In the genomic region with DNA sequence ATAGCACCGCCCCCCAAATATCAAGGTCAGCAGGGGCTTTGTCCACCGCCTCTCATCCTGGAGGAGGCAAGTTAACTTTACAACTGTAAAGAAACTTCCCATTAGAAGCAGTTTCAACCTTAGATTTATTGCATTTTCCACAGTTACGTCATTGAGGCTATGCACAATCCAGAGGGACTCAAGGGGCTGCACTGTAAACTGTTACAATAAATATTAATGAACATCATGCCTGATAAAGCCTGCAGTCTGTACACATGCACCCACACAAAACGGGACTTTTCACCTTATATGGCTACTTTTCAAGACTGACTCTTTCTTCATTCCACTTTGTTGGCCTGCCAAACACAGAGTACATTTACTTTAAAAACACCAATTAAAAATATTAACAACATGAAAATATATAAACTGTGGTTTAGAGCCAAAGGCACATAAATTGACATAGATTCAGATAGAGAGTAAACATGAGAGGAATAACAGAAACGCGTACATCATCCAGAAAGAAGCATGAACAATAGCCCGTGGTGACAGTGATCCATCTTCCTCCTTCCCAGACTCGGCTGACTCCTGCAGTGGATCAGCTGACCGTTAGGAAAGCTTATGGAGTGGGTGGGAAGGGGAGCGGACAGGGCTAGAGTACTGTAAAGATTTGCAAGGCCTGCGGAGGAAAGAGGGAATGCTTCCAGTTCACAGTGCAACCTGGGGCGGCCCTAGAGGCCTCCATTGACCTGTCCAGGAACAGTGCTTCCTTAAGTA, we compare ENCODE assay signal across 17 mouse cellular contexts.
DNase-seq lines count a peak whose midpoint lies in the region; ATAC-seq and TF ChIP-seq lines count a peak whose summit lies in the region.
"Had no signal": no experiment of that assay in that cellular context is flagged by ENCODE, and none has a peak within 500 bp of the region (broad histone marks: within the 10 kb centered on the region; RNA-seq: fewer than 3 reads in every experiment).

No protein-coding gene starts in this region.

- DNase-seq in heart, postnatal 36 days = no peak
- DNase-seq in lung, adult 2 months = no peak
- DNase-seq in limb, embryonic 14.5 days (ENCODE audit: low spot score) = peak; percentile 84
- no peak for DNase-seq in stomach, postnatal 0 days (ENCODE audit: low spot score)
- no peak for DNase-seq in urinary bladder, postnatal 36 days (ENCODE audit: low spot score in 2 of 2)
- DNase-seq in left cerebral cortex, adult 8-10 months (ENCODE audit: low spot score in 2 of 2) = no peak
- DNase-seq: adrenal gland, postnatal 25 days; B cell, adult 2 months; gastrocnemius, postnatal 36 days; heart, postnatal 14 days; kidney, adult 9 months; thymus, adult 2 months had no signal

- H3K27ac ChIP-seq in heart, embryonic 15.5 days = peak overlapping the region; percentile 61
- peak overlapping the region; percentile 55 for H3K27ac ChIP-seq in lung, embryonic 16.5 days (ENCODE audit: low read length)
- H3K27ac ChIP-seq in limb, embryonic 14.5 days (replicated peaks; ENCODE audit: low read depth, low read length) = 0 out of 2 replicates have a peak overlapping the region, but pooled peaks have one; percentile 38
- peak overlapping the region; percentile 81 for H3K27ac ChIP-seq in stomach, postnatal 0 days (replicated peaks)
- H3K27ac ChIP-seq: embryonic facial prominence, embryonic 15.5 days; forebrain, embryonic 15.5 days had no signal

- H3K4me1 ChIP-seq in heart, embryonic 15.5 days (replicated peaks) = peaks cover 20% of the 10 kb centered on the region
- H3K4me1 ChIP-seq in lung, embryonic 16.5 days (replicated peaks; ENCODE audit: control insufficient read depth, insufficient read depth, low read length) = peaks cover 11% of the 10 kb centered on the region
- peaks cover 9% of the 10 kb centered on the region for H3K4me1 ChIP-seq in lung, adult 2 months (ENCODE audit: control insufficient read depth, insufficient read depth, low read length)
- H3K4me1 ChIP-seq in limb, embryonic 14.5 days (ENCODE audit: control insufficient read depth, insufficient read depth, low read length) = peaks cover 22% of the 10 kb centered on the region
- H3K4me1 ChIP-seq in stomach, postnatal 0 days (replicated peaks; ENCODE audit: control insufficient read depth, insufficient read depth) = no peaks in the 10 kb centered on the region; the same call in none of the 2 replicates

- no peak overlapping the region for H3K9ac ChIP-seq in heart, embryonic 15.5 days
- H3K9ac ChIP-seq in lung, embryonic 16.5 days (ENCODE audit: low read length) = peak overlapping the region; percentile 35; the same call in 1 of the 2 replicates
- no peak overlapping the region for H3K9ac ChIP-seq in limb, embryonic 14.5 days (ENCODE audit: low read depth, low read length, severe bottlenecking)
- H3K9ac ChIP-seq in stomach, postnatal 0 days (ENCODE audit: low read length) = no peak overlapping the region
- H3K9ac ChIP-seq: embryonic facial prominence, embryonic 15.5 days; forebrain, embryonic 15.5 days had no signal

- no peak; the same call in 1 of the 2 replicates for ATAC-seq in heart, embryonic 15.5 days (replicated peaks; ENCODE audit: insufficient number of reproducible peaks, insufficient read depth, low FRiP score, low read depth)
- ATAC-seq in lung, embryonic 16.5 days (ENCODE audit: low read depth) = peak; percentile 84
- ATAC-seq in limb, embryonic 14.5 days (ENCODE audit: low FRiP score, low read depth) = peak; percentile 88
- peak; percentile 75 for ATAC-seq in stomach, postnatal 0 days (ENCODE audit: low FRiP score, low TSS enrichment)

- no peaks in the 10 kb centered on the region for H3K9me3 ChIP-seq in heart, embryonic 15.5 days (replicated peaks)
- H3K9me3 ChIP-seq in lung, embryonic 16.5 days (ENCODE audit: control insufficient read depth, low read length) = no peaks in the 10 kb centered on the region; the same call in 1 of the 2 replicates
- no peaks in the 10 kb centered on the region for H3K9me3 ChIP-seq in limb, embryonic 14.5 days (ENCODE audit: control insufficient read depth, low read length)
- no peaks in the 10 kb centered on the region for H3K9me3 ChIP-seq in stomach, postnatal 0 days (ENCODE audit: control insufficient read depth, low read length)
- H3K9me3 ChIP-seq: embryonic facial prominence, embryonic 15.5 days; forebrain, embryonic 15.5 days had no signal

- no peaks in the 10 kb centered on the region for H3K27me3 ChIP-seq in heart, embryonic 15.5 days
- H3K27me3 ChIP-seq in lung, embryonic 16.5 days (ENCODE audit: control insufficient read depth, insufficient read depth, low read depth, low read length) = peaks cover 3% of the 10 kb centered on the region
- H3K27me3 ChIP-seq in limb, embryonic 14.5 days (ENCODE audit: control insufficient read depth, insufficient read depth, low read length) = no peaks in the 10 kb centered on the region
- H3K27me3 ChIP-seq in stomach, postnatal 0 days (ENCODE audit: control insufficient read depth, insufficient read depth, low read length) = no peaks in the 10 kb centered on the region
- H3K27me3 ChIP-seq: embryonic facial prominence, embryonic 15.5 days; forebrain, embryonic 15.5 days had no signal

- WGBS in heart, embryonic 15.5 days = 60% methylated on average over 12 of the region's 12 CpGs
- WGBS in lung, embryonic 16.5 days = 31% methylated on average over 12 of the region's 12 CpGs
- WGBS in lung, adult 2 months = 70% methylated on average over 12 of the region's 12 CpGs
- WGBS in limb, embryonic 14.5 days = 33% methylated on average over 12 of the region's 12 CpGs
- WGBS in stomach, postnatal 0 days = 40% methylated on average over 12 of the region's 12 CpGs

- TF ChIP-seq CTCF in lung, adult 2 months (IDR thresholded peaks at IDR 0.05; ENCODE audit: insufficient read depth, low read length) = no peak
- TF ChIP-seq CTCF in stomach, postnatal 0 days (IDR thresholded peaks at IDR 0.05; ENCODE audit: low read depth) = no peak

- H3K36me3 ChIP-seq in heart, embryonic 15.5 days = no peaks in the 10 kb centered on the region
- H3K36me3 ChIP-seq in lung, embryonic 16.5 days (ENCODE audit: control insufficient read depth, insufficient read depth, low read length) = no peaks in the 10 kb centered on the region
- no peaks in the 10 kb centered on the region for H3K36me3 ChIP-seq in limb, embryonic 14.5 days (ENCODE audit: control insufficient read depth, insufficient read depth, low read length)
- H3K36me3 ChIP-seq in stomach, postnatal 0 days (ENCODE audit: control insufficient read depth, insufficient read depth, low read length) = no peaks in the 10 kb centered on the region
- H3K36me3 ChIP-seq: embryonic facial prominence, embryonic 15.5 days; forebrain, embryonic 15.5 days had no signal

- intact Hi-C loops in heart, postnatal 36 days (cut with DNase I) = no loop called here

- H3K4me3 ChIP-seq in heart, embryonic 15.5 days = no peak overlapping the region
- H3K4me3 ChIP-seq in lung, embryonic 16.5 days (ENCODE audit: low read length) = no peak overlapping the region
- no peak overlapping the region for H3K4me3 ChIP-seq in lung, adult 2 months (replicated peaks; ENCODE audit: extremely low read depth, low read depth, low read length)
- no peak overlapping the region for H3K4me3 ChIP-seq in limb, embryonic 14.5 days (replicated peaks; ENCODE audit: low read length)
- H3K4me3 ChIP-seq in stomach, postnatal 0 days (ENCODE audit: low read depth, low read length) = no peak overlapping the region
- H3K4me3 ChIP-seq: embryonic facial prominence, embryonic 15.5 days; forebrain, embryonic 15.5 days had no signal

- TF ChIP-seq POLR2A in lung, adult 2 months (IDR thresholded peaks at IDR 0.05; ENCODE audit: borderline replicate concordance, extremely low read depth, low read depth, low read length) = no peak
- TF ChIP-seq POLR2A in limb, embryonic 14.5 days (IDR thresholded peaks at IDR 0.05; ENCODE audit: borderline replicate concordance, extremely low read depth, insufficient read depth, insufficient read length) = no peak

- no peak overlapping the region for H3K4me2 ChIP-seq in heart, embryonic 15.5 days
- H3K4me2 ChIP-seq in lung, embryonic 16.5 days (ENCODE audit: low read depth, low read length) = no peak overlapping the region
- H3K4me2 ChIP-seq in limb, embryonic 14.5 days (replicated peaks; ENCODE audit: low read depth, low read length, severe bottlenecking) = no peak overlapping the region
- no peak overlapping the region for H3K4me2 ChIP-seq in stomach, postnatal 0 days (replicated peaks; ENCODE audit: low read depth)
- H3K4me2 ChIP-seq: embryonic facial prominence, embryonic 15.5 days; forebrain, embryonic 15.5 days; liver, embryonic 11.5 days had no signal

- no peak for TF ChIP-seq EP300 in stomach, postnatal 0 days (optimal IDR thresholded peaks at IDR 0.05)
